ENCODE assay signal across 17 mouse cellular contexts in the genomic region with DNA sequence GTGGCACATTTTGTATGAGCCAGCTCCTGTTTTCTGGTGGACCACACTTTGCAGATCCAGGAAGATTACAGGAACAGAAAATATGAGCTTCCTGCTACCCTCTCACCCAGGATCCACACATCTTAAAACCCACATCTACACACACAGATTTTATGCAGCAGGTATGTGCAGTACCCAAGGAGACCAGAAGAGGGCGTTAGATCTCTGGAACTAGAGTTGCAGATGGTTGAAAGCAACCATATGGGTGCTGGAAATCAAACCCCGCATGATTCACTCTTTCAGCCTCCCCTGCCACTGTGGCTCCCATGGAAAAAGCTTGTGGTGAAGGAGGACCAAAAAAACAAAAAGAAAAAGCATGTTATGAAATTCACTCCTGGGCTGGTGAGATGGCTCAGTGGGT. TPM values are rescaled to one million over a fixed set of nuclear protein-coding genes. Genes with fewer than 3 reads are reported as not detected.
DNase-seq lines count a peak whose midpoint lies in the region; ATAC-seq and TF ChIP-seq lines count a peak whose summit lies in the region.
"Had no signal": no experiment of that assay in that cellular context is flagged by ENCODE, and none has a peak within 500 bp of the region (broad histone marks: within the 10 kb centered on the region; RNA-seq: fewer than 3 reads in every experiment).

No protein-coding gene starts in this region.

- H3K9me3 ChIP-seq in lung, postnatal 0 days (ENCODE audit: low read length) = no peaks in the 10 kb centered on the region
- H3K9me3 ChIP-seq in MEL (replicated peaks; ENCODE audit: insufficient read depth, low read length) = no peaks in the 10 kb centered on the region
- H3K9me3 ChIP-seq: forebrain, embryonic 10.5 days; hindbrain, embryonic 12.5 days; neural tube, embryonic 15.5 days had no signal

- peak; percentile 39 for TF ChIP-seq CTCF in heart, adult 2 months (IDR thresholded peaks at IDR 0.05)
- peak; percentile 18; the same call in 1 of the 2 replicates for TF ChIP-seq CTCF in lung, postnatal 0 days (IDR thresholded peaks at IDR 0.05)
- TF ChIP-seq CTCF in MEL (IDR thresholded peaks at IDR 0.05 in 2 of 3, conservative IDR thresholded peaks at IDR 0.05 in 1 of 3; ENCODE audit: control insufficient read depth in 1 of 3, insufficient read depth in 1 of 3, low read depth in 2 of 3, low read length in 3 of 3, poor library complexity in 1 of 3, severe bottlenecking in 1 of 3) = peak in 2 of 3 experiments; percentile 30 to 51; a peak in 3 of 6 replicates
- peak; percentile 36; the same call in 1 of the 2 replicates for TF ChIP-seq CTCF in small intestine, adult 2 months (IDR thresholded peaks at IDR 0.05; ENCODE audit: extremely low read depth, insufficient read length, insufficient replicate concordance, low read depth, low read length)

- H3K4me3 ChIP-seq in heart, adult 2 months = no peak overlapping the region
- H3K4me3 ChIP-seq in lung, postnatal 0 days (ENCODE audit: low read depth, low read length) = no peak overlapping the region
- H3K4me3 ChIP-seq in MEL (ENCODE audit: control insufficient read depth in 1 of 2, insufficient read depth in 1 of 2, low read depth in 2 of 2, low read length in 2 of 2) = no peak overlapping the region
- H3K4me3 ChIP-seq in small intestine, adult 2 months (ENCODE audit: low read depth, low read length) = no peak overlapping the region
- H3K4me3 ChIP-seq: forebrain, embryonic 10.5 days; hindbrain, embryonic 12.5 days; neural tube, embryonic 15.5 days had no signal

- H3K36me3 ChIP-seq in heart, adult 2 months (ENCODE audit: control insufficient read depth, insufficient read depth, low read length) = no peaks in the 10 kb centered on the region
- H3K36me3 ChIP-seq in lung, postnatal 0 days (ENCODE audit: insufficient read depth, low read length) = no peaks in the 10 kb centered on the region
- peaks cover 0 to 3% of the 10 kb centered on the region in 2 experiments; a peak in 1 of 4 replicates for H3K36me3 ChIP-seq in MEL (ENCODE audit: control insufficient read depth in 1 of 2, insufficient read depth in 2 of 2, low read length in 2 of 2)
- H3K36me3 ChIP-seq in small intestine, adult 2 months (ENCODE audit: control insufficient read depth, insufficient read depth, low read length) = no peaks in the 10 kb centered on the region
- H3K36me3 ChIP-seq: forebrain, embryonic 10.5 days; hindbrain, embryonic 12.5 days; neural tube, embryonic 15.5 days had no signal

- H3K79me2 ChIP-seq in heart, adult 2 months (replicated peaks; ENCODE audit: control insufficient read depth, insufficient read depth, low read length) = no peaks in the 10 kb centered on the region
- no peaks in the 10 kb centered on the region for H3K79me2 ChIP-seq in MEL (ENCODE audit: control insufficient read depth, insufficient read depth, low read length, poor library complexity)

- no peak overlapping the region for H3K9ac ChIP-seq in heart, adult 2 months (ENCODE audit: low read depth, low read length)
- no peak overlapping the region for H3K9ac ChIP-seq in lung, postnatal 0 days (replicated peaks; ENCODE audit: low read depth)
- H3K9ac ChIP-seq in MEL (ENCODE audit: control insufficient read depth, low read depth, low read length, poor library complexity, severe bottlenecking) = no peak overlapping the region
- H3K9ac ChIP-seq: hindbrain, embryonic 12.5 days; lung, embryonic 14.5 days; neural tube, embryonic 15.5 days had no signal

- no peak for TF ChIP-seq POLR2A in heart, adult 2 months (IDR thresholded peaks at IDR 0.05; ENCODE audit: insufficient read depth, low read depth, low read length)
- no peak for TF ChIP-seq POLR2A in MEL (IDR thresholded peaks at IDR 0.05; ENCODE audit: control insufficient read depth in 1 of 2, insufficient read depth in 1 of 2, low read depth in 1 of 2, low read length in 2 of 2, poor library complexity in 1 of 2)
- no peak for TF ChIP-seq POLR2A in small intestine, adult 2 months (IDR thresholded peaks at IDR 0.05; ENCODE audit: low read depth, low read length)

- no peak for TF ChIP-seq EP300 in heart, adult 2 months (IDR thresholded peaks at IDR 0.05; ENCODE audit: insufficient read depth, low read depth, low read length)
- TF ChIP-seq EP300 in lung, postnatal 0 days (IDR thresholded peaks at IDR 0.05) = no peak
- TF ChIP-seq EP300 in MEL (IDR thresholded peaks at IDR 0.05; ENCODE audit: low read depth in 1 of 2, low read length in 2 of 2) = no peak

- no peak overlapping the region for H3K4me2 ChIP-seq in lung, postnatal 0 days (replicated peaks; ENCODE audit: low read depth, low read length)
- H3K4me2 ChIP-seq: hindbrain, embryonic 12.5 days; lung, embryonic 14.5 days; neural tube, embryonic 15.5 days had no signal

- WGBS in heart, adult 2 months = 63% methylated on average over 2 of the region's 2 CpGs
- 64% methylated on average over 2 of the region's 2 CpGs for WGBS in lung, postnatal 0 days
- 65% methylated on average over 2 of the region's 2 CpGs for WGBS in small intestine, adult 2 months

- H3K27me3 ChIP-seq in heart, adult 2 months (ENCODE audit: control insufficient read depth, insufficient read depth, low read length) = no peaks in the 10 kb centered on the region
- H3K27me3 ChIP-seq in lung, postnatal 0 days (replicated peaks; ENCODE audit: insufficient read depth, low read length) = no peaks in the 10 kb centered on the region
- no peaks in the 10 kb centered on the region for H3K27me3 ChIP-seq in MEL (ENCODE audit: control insufficient read depth in 1 of 2, insufficient read depth in 2 of 2, low read length in 2 of 2)
- H3K27me3 ChIP-seq in small intestine, adult 2 months (ENCODE audit: control insufficient read depth, insufficient read depth, low read length) = no peaks in the 10 kb centered on the region
- H3K27me3 ChIP-seq: hindbrain, embryonic 12.5 days; neural tube, embryonic 15.5 days had no signal

- no peak for ATAC-seq in lung, postnatal 0 days

- DNase-seq in heart, adult 2 months = no peak
- no peak for DNase-seq in heart, postnatal 14 days
- DNase-seq in lung, postnatal 0 days (ENCODE audit: low spot score) = no peak
- no peak for DNase-seq in lung, postnatal 36 days
- no peak for DNase-seq in MEL (ENCODE audit: low read depth, low spot score)
- no peak for DNase-seq in layer of hippocampus, adult 11-12 months (ENCODE audit: low spot score)
- no peak for DNase-seq in adipocyte (ENCODE audit: low spot score)
- DNase-seq: cerebellum, adult 2 months; kidney, adult 8-10 months; lung, embryonic 14.5 days; spleen, adult 18-20 months had no signal

- intact Hi-C loops in heart, adult 2 months (cut with DNase I) = no loop called here
- intact Hi-C loops in heart, postnatal 14 days (cut with DNase I) = no loop called here

- no peak overlapping the region for H3K27ac ChIP-seq in heart, adult 2 months
- H3K27ac ChIP-seq in lung, postnatal 0 days (ENCODE audit: low read length) = no peak overlapping the region
- no peak overlapping the region for H3K27ac ChIP-seq in MEL (ENCODE audit: control insufficient read depth, low read depth, low read length)
- no peak overlapping the region for H3K27ac ChIP-seq in small intestine, adult 2 months (ENCODE audit: insufficient read depth, low read depth, low read length)
- H3K27ac ChIP-seq: forebrain, embryonic 10.5 days; hindbrain, embryonic 12.5 days; neural tube, embryonic 15.5 days had no signal

- peaks cover 2% of the 10 kb centered on the region; the same call in 1 of the 2 replicates for H3K4me1 ChIP-seq in heart, adult 2 months (ENCODE audit: control insufficient read depth, insufficient read depth, low read length)
- no peaks in the 10 kb centered on the region for H3K4me1 ChIP-seq in lung, postnatal 0 days (ENCODE audit: insufficient read depth, low read depth, low read length)
- H3K4me1 ChIP-seq in MEL (ENCODE audit: control insufficient read depth in 1 of 2, insufficient read depth in 2 of 2, low read length in 2 of 2) = peaks cover 0 to 11% of the 10 kb centered on the region in 2 experiments; a peak in 2 of 4 replicates
- no peaks in the 10 kb centered on the region for H3K4me1 ChIP-seq in small intestine, adult 2 months (ENCODE audit: control insufficient read depth, insufficient read depth, insufficient read length, low read length)

- TF ChIP-seq RAD21 in MEL (IDR thresholded peaks at IDR 0.05; ENCODE audit: low read depth, low read length) = no peak

TF ChIP-seq in MEL, 35 proteins besides CTCF, POLR2A, EP300 and RAD21:
- TF ChIP-seq POLR2AphosphoS2 (IDR thresholded peaks at IDR 0.05; ENCODE audit: low read length) (no peak), NELFE (IDR thresholded peaks at IDR 0.05; ENCODE audit: low read depth, low read length) (no peak), CHD1 (IDR thresholded peaks at IDR 0.05; ENCODE audit: low read depth, low read length) (no peak), MYC (IDR thresholded peaks at IDR 0.05; ENCODE audit: low read depth, low read length) (no peak)

RNA-seq across cellular contexts. Expression of gene Olfml2a, which starts 7.3 kb away (rescaled TPM):
- total RNA-seq in heart, adult 2 months (2021) = 1 to 10 TPM; 3.0 to 3.8 TPM
- 2.9 and 6.6 TPM in 2 replicates for polyA plus RNA-seq in heart, adult 2 months (2012; rRNA removed)
- 10 to 100 TPM; 11.6 to 11.8 TPM for total RNA-seq in heart, postnatal 14 days (2021)
- 5.9 and 6.4 TPM in 2 replicates for polyA plus RNA-seq in lung, postnatal 0 days (2015; fragmentation: Nextera tagmentation; extraction: Ambion mirVana)
- total RNA-seq in MEL (2012; rRNA removed) = 0.12 and 0.13 TPM in 2 replicates
- under 1 TPM in 1 of 2 experiments, not detected in 1; 0.33 TPM for polyA plus RNA-seq in MEL (2012; ENCODE audit: insufficient read depth in 1 of 2, insufficient read length in 2 of 2, low read depth in 1 of 2, low replicate concordance in 2 of 2, missing spikeins in 1 of 2)
- polyA plus RNA-seq in small intestine, adult 2 months (2012; rRNA removed) = 0.62 and 1.5 TPM in 2 replicates
- total RNA-seq: common myeloid progenitor, adult 5-6 weeks; monocyte, adult 5-6 weeks had no signal

RNA-seq across cellular contexts. Expression of gene Nr6a1, which starts 11.6 kb away (rescaled TPM):
- total RNA-seq in heart, adult 2 months (2021) = 1 to 10 TPM; 1.2 to 1.4 TPM
- polyA plus RNA-seq in heart, adult 2 months (2012; rRNA removed) = 1.3 and 2.0 TPM in 2 replicates
- total RNA-seq in heart, postnatal 14 days (2021) = 1 to 10 TPM; 1.2 to 1.3 TPM
- polyA plus RNA-seq in lung, postnatal 0 days (2015; fragmentation: Nextera tagmentation; extraction: Ambion mirVana) = 0.53 and 0.74 TPM in 2 replicates
- 5.0 and 5.3 TPM in 2 replicates for total RNA-seq in MEL (2012; rRNA removed)
- 10 to 100 TPM; 10.2 to 22.8 TPM for polyA plus RNA-seq in MEL (2012; ENCODE audit: insufficient read depth in 1 of 2, insufficient read length in 2 of 2, low read depth in 1 of 2, low replicate concordance in 2 of 2, missing spikeins in 1 of 2)
- 1.8 and 7.2 TPM in 2 replicates for polyA plus RNA-seq in small intestine, adult 2 months (2012; rRNA removed)

RNA-seq across cellular contexts. Expression of gene Wdr38, which starts 58.2 kb away (rescaled TPM):
- under 1 TPM in 1 of 2 experiments, not detected in 1; 0.20 TPM for total RNA-seq in heart, adult 2 months (2021)
- polyA plus RNA-seq in heart, adult 2 months (2012; rRNA removed) = 0.47 and 0.59 TPM in 2 replicates
- under 1 TPM; 0.19 to 0.34 TPM for total RNA-seq in heart, postnatal 14 days (2021)
- 2.6 and 3.1 TPM in 2 replicates for polyA plus RNA-seq in lung, postnatal 0 days (2015; fragmentation: Nextera tagmentation; extraction: Ambion mirVana)
- 0.49 and 0.77 TPM in 2 replicates for total RNA-seq in MEL (2012; rRNA removed)
- polyA plus RNA-seq in MEL (2012; ENCODE audit: insufficient read depth in 1 of 2, insufficient read length in 2 of 2, low read depth in 1 of 2, low replicate concordance in 2 of 2, missing spikeins in 1 of 2) = under 1 TPM in 1 of 2 experiments, not detected in 1; 0.79 TPM
- 0.13 TPM in 2 replicates for polyA plus RNA-seq in small intestine, adult 2 months (2012; rRNA removed)
